Mouse (Mus musculus): ENCODE data around the gene Rom1. TPM values are rescaled to one million over a fixed set of nuclear protein-coding genes. Genes with fewer than 3 reads are reported as not detected.
A peak's percentile ranks its signal among the peaks of the same experiment; 100 is the strongest.

Gene Rom1
- polyA plus RNA-seq, 1 experiment from 2014 or later = 2.4 TPM

DNA sequence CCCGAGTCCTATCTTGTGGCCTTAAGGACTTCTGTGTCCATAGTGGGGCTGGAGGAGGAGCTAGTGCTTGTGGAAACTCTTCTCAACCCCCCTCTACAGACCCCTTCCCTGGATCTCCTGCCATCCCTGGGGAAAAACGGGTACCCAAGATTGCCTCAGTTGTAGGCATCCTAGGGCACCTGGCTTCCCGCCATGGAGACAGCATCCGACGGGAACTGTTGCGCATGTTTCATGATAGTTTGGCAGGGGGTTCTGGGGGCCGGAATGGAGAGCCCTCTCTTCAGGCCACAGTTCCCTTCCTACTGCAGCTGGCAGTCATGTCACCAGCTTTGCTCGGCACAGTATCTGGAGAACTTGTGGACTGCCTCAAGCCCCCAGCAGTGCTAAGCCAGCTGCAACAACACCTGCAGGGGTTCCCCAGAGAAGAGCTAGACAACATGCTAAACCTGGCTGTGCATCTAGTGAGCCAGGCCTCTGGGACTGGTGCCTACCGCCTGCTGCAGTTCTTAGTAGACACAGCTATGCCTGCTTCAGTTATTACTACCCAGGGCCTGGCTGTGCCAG, 33.7 kb downstream of the Rom1 start:
- Histone ChIP-seq H3K27me3 (no peaks in the 10 kb centered on the region), H3K4me3 (replicated peaks) (no peak overlapping the region), H3K4me2 (replicated peaks) (no peak overlapping the region), H3K9ac (replicated peaks) (no peak overlapping the region), H3K36me3 (peaks cover 28% of the 10 kb centered on the region), H3K4me1 (replicated peaks) (peaks cover 48% of the 10 kb centered on the region), H3K9me3 (no peaks in the 10 kb centered on the region), H3K27ac (no peak overlapping the region)
- no peak for ATAC-seq
- 89% methylated on average over 9 of the region's 9 CpGs for WGBS

DNA sequence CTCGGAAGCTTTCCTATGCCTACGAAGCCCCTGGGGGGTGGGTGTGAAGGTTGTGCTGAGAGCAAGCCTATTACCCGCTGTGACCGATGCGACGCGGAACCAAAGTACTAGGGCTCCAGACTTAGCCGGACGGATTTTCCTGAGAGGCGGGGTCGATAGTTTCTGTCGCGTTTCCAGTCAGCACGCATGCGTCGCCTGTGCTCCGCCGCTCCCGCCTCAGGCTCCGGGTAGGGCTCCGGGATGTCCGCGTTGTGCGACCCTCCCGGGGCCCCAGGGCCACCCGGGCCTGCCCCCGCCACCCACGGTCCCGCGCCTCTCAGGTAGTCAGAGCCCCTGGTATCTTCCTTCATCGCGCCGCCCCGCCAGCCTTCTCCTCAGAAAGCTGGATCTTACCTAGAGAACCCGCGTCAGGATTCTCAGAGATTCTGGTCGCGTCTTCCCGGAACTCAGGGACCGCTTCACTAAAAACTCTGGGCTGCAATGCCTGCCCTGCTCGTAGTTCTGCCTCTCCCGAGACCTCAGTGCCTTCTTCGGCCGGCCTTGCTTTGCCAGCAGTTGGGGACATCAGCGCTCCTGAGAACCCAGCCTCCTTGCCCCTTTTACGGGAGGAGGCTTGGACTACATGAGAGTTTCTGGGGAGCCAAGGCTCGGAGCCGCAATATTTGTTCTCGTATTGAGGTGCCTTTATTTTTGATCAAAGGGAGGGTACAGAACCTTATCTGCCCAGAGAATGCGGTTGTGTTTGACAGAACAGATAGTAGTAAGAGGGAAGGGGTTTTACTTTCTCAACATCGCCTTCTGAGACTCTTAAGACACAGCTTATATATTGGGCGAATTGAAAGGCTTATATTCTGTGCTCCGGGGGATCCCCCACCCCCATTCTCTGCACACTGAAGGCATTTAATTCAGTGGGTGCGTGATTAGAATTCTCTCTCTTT, 36.1 kb downstream of the Rom1 start, which contains the start of gene Ints5:
Gene Ints5 (plus strand): TSS at position 177 of the 938 bp plus-strand sequence.
- Histone ChIP-seq H3K36me3 (peaks cover 32% of the 10 kb centered on the region), H3K4me2 (replicated peaks) (peak within 1 kb of the TSS; percentile 95), H3K27me3 (no peaks in the 10 kb centered on the region), H3K27ac (peak within 1 kb of the TSS; percentile 88), H3K4me3 (replicated peaks) (peak within 1 kb of the TSS; percentile 89), H3K9me3 (no peaks in the 10 kb centered on the region), H3K9ac (replicated peaks) (peak within 1 kb of the TSS; percentile 95), H3K4me1 (replicated peaks) (peaks cover 44% of the 10 kb centered on the region)
- WGBS = 2% methylated on average over 54 of the region's 54 CpGs
- peak; percentile 59 for ATAC-seq

DNA sequence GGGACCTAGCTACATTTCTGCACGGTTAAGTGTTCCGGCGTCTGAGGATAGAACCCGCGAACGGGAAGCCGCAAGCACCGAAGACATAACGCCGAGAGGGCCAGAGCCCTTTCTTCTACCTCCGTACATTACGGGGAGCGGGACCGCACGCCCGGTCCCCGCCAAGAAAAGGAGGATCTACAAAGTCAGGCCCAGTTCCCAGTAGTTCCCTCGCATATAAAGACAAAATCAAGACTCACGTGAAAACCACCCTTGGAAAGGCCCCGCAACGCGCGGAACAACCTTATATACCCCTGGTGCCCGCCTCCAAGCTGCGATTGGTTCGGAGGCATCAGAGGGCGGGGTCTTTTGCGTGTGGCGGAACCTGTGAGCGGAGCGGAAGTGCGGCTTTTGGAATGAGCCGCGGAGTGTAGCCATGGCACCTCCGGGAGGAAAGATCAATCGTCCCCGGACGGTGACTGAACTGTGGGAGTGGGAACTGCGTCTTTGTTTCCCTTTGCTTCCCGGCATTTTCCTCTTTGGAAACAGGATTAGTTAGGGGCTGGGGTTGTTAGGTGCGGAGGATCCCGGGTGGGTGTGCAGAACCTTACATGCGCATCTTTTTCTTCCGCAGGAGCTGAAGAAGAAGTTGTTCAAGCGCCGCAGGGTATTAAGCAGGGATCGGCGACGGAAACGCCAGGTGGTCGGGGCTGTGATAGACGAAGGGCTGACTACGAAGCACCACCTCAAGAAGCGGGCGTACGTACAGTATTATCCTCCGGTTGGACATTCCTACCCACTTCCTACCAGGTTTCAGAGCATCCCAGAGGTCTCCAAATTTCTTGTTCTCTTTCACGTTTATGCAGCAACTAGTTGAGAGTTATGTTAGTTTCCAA, 40.4 kb downstream of the Rom1 start, which contains the start of the genes 1810009A15Rik and Gm49416:
Gene 1810009A15Rik (plus strand): TSS at position 343 of the 875 bp plus-strand sequence.
Gene Gm49416 (plus strand): TSS at position 416 of the 875 bp plus-strand sequence.
- Histone ChIP-seq H3K9me3 (no peaks in the 10 kb centered on the region), H3K4me2 (replicated peaks) (peak within 1 kb of the TSS; percentile 82), H3K27me3 (no peaks in the 10 kb centered on the region), H3K27ac (peak within 1 kb of the TSS; percentile 85), H3K9ac (replicated peaks) (peak within 1 kb of the TSS; percentile 77), H3K4me3 (replicated peaks) (peak within 1 kb of the TSS; percentile 68), H3K4me1 (replicated peaks) (peaks cover 27% of the 10 kb centered on the region), H3K36me3 (peaks cover 9% of the 10 kb centered on the region; the same call in 1 of the 2 replicates)
- WGBS = under 1% methylated on average over 58 of the region's 58 CpGs
- ATAC-seq = peak; percentile 97

DNA sequence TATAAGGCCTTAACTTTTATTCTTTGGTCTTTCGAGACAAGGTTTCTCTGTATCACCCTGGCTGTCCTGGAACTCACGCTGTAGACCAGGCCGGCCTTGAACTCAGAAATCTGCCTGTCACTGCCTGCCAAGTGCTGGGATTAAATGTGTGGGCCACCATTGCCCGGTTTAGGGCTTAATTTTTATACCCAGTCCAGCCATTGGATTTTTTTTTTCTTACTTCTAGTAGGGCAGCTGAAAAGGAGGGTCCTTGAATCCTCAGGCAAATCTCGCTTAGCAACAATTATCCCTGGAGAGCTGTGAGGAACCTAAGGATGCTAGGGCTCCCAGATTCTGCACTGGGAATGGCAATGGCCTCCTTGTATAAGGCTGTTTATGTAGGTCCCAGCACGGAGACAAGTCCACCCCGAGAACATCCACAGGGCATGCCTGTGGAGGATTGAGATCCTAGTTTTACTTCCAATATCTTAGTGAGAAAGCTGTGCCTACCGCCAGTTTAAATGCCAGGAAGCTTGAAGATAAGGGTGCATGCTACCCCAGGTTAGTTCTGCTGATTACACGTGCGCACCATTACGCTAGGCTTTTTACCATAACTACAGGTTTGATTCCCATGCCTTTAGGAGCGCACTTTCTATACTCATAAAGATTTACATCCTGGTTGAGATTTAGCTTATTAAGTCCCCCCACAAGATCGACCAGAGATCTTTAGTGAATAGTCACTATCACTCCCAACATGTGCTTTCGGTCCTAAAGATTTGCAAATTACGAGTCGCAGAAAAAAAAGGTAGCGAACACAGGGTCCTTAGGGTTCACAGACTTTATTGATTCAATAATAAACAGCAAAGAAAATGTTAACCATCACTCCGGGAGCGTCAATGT, 41.3 kb downstream of the Rom1 start:
- WGBS = 17% methylated on average over 19 of the region's 19 CpGs
- no peak for ATAC-seq

DNA sequence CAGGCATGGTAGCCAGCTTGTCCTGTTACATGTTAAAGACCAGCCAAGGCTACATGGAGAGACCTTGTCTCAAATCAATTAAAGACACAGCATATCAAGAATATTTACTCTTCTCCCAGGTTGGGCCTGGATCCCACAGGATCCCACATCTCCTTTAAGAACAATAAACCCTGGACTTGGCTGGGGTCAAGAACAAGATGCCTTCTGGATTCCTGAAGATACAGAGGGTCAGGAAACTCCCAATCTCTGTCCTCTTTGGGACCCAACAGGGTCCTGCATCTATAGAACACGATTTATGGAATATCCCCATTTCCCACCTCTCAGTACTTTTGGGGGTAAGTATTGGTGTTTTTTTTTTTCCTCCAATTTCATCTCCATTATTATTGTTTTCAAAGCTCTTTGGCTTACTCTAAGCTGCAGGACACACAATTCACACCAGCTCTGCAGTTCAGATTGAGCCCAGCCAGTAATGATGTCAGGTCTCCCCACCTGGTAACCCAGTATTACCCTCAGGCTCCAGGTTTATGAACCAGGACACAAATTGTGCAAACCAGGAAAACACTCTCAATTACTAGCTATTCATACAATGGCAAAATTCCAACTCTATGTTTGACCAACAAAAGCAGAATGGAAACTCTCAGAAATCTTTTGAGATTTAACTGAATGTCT, 42.1 kb downstream of the Rom1 start:
- Histone ChIP-seq H3K4me3 (replicated peaks) (no peak overlapping the region), H3K9ac (replicated peaks) (0 out of 2 replicates have a peak overlapping the region, but pooled peaks have one; percentile 73), H3K27ac (no peak overlapping the region), H3K27me3 (no peaks in the 10 kb centered on the region), H3K9me3 (no peaks in the 10 kb centered on the region), H3K36me3 (peaks cover 9% of the 10 kb centered on the region; the same call in 1 of the 2 replicates), H3K4me2 (replicated peaks) (peak overlapping the region; percentile 82; the same call in 1 of the 2 replicates), H3K4me1 (replicated peaks) (peaks cover 17% of the 10 kb centered on the region)
- WGBS = 39% methylated on average over 1 of the region's 1 CpGs
- no peak for ATAC-seq

More for the DNA sequence above, 41.3 kb downstream of the Rom1 start:
- H3K9ac ChIP-seq (replicated peaks) = peak overlapping the region; percentile 73
- H3K27me3 ChIP-seq = no peaks in the 10 kb centered on the region
- H3K27ac ChIP-seq = peak overlapping the region; percentile 77
- H3K36me3 ChIP-seq = peaks cover 9% of the 10 kb centered on the region; the same call in 1 of the 2 replicates
- no peaks in the 10 kb centered on the region for H3K9me3 ChIP-seq
- peak overlapping the region; percentile 68 for H3K4me3 ChIP-seq (replicated peaks)
- H3K4me1 ChIP-seq (replicated peaks) = peaks cover 21% of the 10 kb centered on the region
- peak overlapping the region; percentile 82 for H3K4me2 ChIP-seq (replicated peaks)

DNA sequence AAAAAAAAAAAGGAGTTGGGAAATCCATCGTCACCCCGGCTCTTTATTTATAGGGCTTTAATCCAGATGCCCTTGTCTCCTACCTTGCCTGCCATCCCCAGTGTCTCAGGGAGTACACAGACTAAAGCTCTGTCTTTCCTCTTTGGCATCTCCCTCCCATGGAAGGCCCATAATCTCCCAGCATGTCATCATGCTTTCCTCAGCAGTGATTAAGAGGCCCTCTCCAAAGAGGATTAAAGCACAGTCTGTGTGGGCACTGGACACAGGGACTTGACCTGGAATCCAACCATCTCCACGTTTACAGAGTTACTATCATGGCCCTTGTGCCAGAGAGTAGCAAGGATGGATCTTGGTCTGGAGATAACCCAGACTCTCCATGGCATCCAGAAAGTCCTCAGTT, 45.5 kb downstream of the Rom1 start, which contains the start of the genes Lbhd1 and Gm49403:
Gene Lbhd1 (plus strand): TSS at position 117 of the 400 bp plus-strand sequence.
Gene Gm49403 (plus strand): TSS at position 315 of the 400 bp plus-strand sequence.
- Histone ChIP-seq H3K9ac (replicated peaks) (no peak within 1 kb of the TSS; the same call in 1 of the 2 replicates), H3K4me1 (replicated peaks) (peaks cover 24% of the 10 kb centered on the region), H3K9me3 (no peaks in the 10 kb centered on the region), H3K36me3 (no peaks in the 10 kb centered on the region), H3K4me2 (replicated peaks) (no peak within 1 kb of the TSS), H3K4me3 (replicated peaks) (no peak within 1 kb of the TSS), H3K27ac (no peak within 1 kb of the TSS), H3K27me3 (no peaks in the 10 kb centered on the region)
- WGBS = 65% methylated on average over 3 of the region's 3 CpGs
- ATAC-seq = no peak

DNA sequence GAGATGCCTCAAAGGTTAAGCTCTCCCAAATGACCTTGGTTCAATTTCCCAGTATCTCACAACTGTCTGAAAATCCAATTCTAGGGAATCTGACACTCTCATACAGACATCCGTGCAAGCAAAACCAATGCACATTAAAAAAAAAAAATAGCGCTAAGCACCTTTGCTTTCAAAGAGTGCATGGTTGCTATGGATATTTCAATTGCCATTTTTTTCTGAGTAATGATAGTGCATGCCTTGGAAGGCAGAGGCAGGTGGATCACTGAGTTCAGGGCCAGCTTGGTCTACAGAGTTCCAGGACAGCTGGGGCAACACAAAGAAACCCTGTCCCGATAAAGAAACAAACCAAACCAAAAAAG, 48.1 kb downstream of the Rom1 start:
- Histone ChIP-seq H3K27me3 (no peaks in the 10 kb centered on the region), H3K4me3 (replicated peaks) (peak overlapping the region; percentile 72), H3K9me3 (no peaks in the 10 kb centered on the region), H3K27ac (peak overlapping the region; percentile 84), H3K36me3 (peaks cover 18% of the 10 kb centered on the region), H3K4me2 (replicated peaks) (peak overlapping the region; percentile 86), H3K9ac (replicated peaks) (peak overlapping the region; percentile 87), H3K4me1 (replicated peaks) (peaks cover 15% of the 10 kb centered on the region)
- ATAC-seq = peak; percentile 16; the same call in 1 of the 2 replicates
- 16% methylated on average over 3 of the region's 3 CpGs for WGBS

DNA sequence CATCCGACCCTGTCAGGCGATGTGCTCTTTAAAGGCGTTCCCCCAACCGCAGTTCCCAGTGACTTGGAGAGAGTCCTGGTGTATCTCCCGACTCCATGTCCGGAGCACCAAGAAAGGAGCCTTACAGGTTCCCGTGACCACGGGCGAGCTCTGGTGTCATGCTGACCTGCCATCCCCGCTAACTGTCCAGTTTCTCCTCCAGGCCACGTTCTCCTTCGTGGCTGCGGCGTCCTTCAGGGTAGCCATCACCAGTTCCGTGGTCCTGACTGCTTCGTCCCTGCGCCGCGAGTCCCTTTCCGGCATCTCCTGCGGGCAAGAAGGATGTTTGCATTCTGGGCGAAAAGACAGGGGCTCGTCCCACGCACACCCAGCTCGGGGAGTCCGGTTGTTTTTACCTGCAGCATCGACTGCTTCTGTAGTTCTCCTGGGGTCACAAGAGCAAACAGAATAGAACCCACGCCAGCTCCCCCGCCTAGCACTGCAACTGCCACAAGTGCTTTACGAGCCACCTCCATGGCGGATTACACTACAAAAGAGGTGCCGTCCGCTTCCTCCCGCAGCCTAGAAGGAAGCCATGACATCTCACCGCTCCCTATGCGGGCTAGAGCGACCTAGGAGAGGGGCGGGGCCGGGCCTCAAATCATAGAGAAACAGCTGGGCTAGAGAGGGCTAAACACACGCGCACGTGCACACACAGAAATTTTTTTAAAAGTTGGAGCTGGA, 48.7 kb downstream of the Rom1 start, which contains the start of gene Uqcc3:
Gene Uqcc3 (minus strand): TSS at position 613 of the 723 bp plus-strand sequence.
- ATAC-seq = peak; percentile 98
- peak within 1 kb of the TSS; percentile 84 for H3K27ac ChIP-seq
- peak within 1 kb of the TSS; percentile 86 for H3K4me2 ChIP-seq (replicated peaks)
- no peaks in the 10 kb centered on the region for H3K9me3 ChIP-seq
- peaks cover 15% of the 10 kb centered on the region for H3K4me1 ChIP-seq (replicated peaks)
- peak within 1 kb of the TSS; percentile 72 for H3K4me3 ChIP-seq (replicated peaks)
- H3K27me3 ChIP-seq = no peaks in the 10 kb centered on the region
- peaks cover 23% of the 10 kb centered on the region for H3K36me3 ChIP-seq
- WGBS = under 1% methylated on average over 42 of the region's 42 CpGs
- H3K9ac ChIP-seq (replicated peaks) = peak within 1 kb of the TSS; percentile 87

Data from midbrain, embryonic 13.5 days (tissue).